Mouse (Mus musculus) neural tube, embryonic 10.5 days (tissue): ENCODE results near the gene Myo5c.

ENCODE experiments used
- DNase-seq: peaks from one replicate; pipeline ENCODE4 v3.0.0-alpha.2; 2017; ENCODE audit warnings: low spot score; ENCODE audit errors: extremely low spot score

Gene Myo5c

GRCm38 (mm10) chr9:75231841-75232746 is at the start of gene Myo5c:
Gene Myo5c (plus strand): TSS chr9:75232020.
- DNase-seq, result peak; percentile 52

DNA sequence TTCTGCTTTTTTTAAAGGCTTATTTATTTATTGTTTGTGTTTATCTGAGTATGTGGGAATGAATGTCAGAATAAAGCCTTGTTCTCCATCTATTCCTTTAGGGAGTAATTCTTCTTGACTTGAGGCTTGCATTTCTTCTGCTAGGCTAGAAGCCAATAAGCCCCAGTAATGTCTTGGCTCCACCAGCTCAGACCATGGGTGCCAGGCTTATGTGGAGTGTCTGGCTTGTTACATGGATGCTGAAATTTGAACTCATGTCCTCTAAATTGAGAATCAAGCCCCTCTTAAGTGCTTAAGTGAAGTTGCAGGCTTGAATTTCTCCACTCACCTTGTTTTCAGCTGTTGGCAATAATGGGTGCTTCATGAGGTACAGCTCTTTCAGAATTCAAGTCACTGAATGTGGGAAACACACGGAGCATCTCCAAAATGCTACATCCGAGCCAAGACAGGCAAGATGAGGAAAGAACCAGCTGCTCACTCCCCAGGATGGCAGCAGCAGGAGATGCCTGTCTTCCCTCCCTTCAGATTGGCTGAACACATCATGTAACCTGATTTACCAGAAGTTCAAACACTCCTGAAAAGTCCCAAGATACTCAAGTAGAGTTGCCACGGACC is 44.1 kb upstream of the Myo5c start:
- no peak for DNase-seq

GRCm38 (mm10) chr9:75193858-75194257 is 38.0 kb upstream of the Myo5c start:
- no peak for DNase-seq

DNA sequence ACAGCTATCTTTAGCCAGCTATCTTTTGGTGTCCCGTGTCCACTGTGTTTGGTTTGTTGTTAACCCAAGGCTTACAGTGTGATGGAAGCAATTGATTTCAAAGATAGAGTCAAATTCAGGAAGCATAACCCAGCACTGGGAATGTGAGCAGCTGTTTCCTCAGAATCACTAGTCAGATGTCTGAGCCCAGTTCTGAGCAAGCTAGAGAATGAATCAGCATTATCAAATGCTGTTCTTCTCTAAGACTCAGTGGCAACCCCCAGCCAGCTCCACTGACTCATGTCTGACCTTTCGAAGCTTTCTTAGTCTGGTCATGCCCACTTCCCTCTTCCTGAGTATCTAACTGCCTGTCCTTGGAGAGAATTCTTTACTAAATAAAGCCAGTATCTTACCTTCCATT is 35.5 kb upstream of the Myo5c start:
- no peak for DNase-seq

DNA sequence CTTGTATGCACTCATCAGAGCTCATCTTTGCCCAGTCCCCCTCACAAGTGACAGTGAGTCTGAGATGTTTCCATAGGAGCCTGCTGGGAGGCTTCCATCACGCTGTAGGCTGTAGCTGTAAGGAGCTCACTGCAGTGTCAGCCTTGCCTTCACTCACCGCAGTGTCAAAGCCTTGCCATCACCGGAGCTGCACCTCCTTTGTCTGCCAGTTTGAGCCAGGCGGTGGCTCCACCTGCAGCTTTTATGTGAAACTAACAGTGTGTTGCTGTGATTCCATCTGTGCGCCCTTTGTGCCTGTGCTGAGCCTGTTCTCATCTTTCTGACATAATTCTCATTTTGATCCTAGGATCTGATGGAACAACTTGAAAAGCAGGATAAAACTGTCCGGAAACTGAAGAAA is 34.5 kb upstream of the Myo5c start:
- no peak for DNase-seq

DNA sequence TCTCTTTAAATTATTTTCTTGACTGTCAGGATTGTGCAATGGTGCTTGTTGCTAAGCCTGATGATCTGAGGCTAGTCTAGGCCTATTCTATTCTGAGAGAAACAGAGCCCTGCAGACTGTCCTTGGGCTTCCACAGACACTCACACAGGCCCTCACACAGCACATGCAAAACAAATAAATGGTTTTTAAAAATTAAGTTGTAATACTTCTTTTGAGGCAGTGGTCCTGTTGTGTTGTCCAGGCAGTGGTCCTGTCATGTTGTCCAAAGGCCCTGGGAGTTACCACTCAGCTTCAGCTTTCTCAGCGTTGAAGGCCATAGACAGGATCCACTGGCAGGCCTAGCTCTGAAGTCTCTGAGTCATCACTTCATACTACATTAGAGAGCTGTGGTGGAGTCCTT is 30.3 kb upstream of the Myo5c start:
- no peak for DNase-seq

DNA sequence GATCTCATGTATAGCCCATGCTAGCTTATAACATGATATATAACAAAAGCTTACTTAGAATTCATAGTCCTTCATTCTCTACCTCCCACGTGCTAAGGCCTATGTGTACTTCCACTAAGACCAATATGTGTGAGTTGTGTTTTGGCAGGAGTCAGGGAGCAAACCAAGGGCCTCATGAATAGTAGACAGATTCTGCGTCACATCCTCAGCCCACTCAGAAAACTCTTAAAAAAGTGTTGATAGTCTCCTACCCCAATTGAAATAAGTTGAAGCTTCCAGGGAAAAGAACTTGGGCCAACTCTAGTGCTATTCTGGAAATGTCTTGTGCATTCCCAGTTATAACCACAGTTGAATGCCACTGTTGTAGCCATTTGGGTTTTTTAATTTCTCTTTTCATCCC is 29.8 kb upstream of the Myo5c start:
- no peak for DNase-seq

DNA sequence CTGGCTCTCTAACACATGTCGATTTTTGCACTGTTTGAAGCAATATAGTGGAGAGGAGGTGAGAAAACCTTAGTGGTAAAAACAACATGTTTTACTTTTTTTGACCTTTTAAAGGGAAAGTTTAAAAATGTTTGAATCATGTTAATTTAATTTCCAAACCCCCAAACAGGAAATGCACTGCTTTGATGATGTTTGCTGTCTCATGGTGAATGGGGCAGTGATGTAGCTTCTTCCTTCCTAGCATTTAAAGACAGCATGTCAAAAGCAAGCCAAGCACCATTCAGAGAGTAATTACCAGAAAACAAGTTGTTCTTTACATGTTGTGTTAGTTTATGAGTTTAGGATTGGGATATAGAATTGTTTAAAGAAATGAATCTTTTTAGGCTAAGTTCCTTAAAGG is 22.6 kb upstream of the Myo5c start:
- no peak for DNase-seq

GRCm38 (mm10) chr9:75210269-75210668 is 21.6 kb upstream of the Myo5c start:
- DNase-seq, result no peak

GRCm38 (mm10) chr9:75214743-75215413 is 16.9 kb upstream of the Myo5c start:
- DNase-seq, result no peak

DNA sequence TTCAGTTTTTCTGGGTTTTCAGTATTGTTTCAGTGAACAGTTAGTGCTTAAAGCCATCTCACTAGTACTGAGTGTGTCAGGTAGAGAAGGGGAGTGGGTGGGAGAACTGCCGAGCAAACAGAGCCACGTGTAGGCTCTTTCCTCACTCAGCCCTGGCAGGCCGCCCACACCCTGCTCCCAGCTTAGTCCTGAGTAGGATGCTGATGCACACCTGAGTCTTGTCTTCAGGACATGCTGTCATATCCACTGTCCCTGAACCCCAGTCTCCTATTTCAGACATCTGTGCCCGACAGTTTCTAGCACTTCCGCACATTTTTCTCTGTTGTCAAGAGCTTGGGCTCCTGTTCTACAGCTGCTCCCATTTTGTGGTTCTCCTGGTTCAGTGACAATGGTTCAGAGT is 11.9 kb upstream of the Myo5c start:
- DNase-seq, result no peak

- DNase-seq, result no peak
Observed at GRCm38 (mm10) chr9:75221420-75222287, 10.2 kb upstream of the Myo5c start.

- no peak for DNase-seq
Observed at GRCm38 (mm10) chr9:75232860-75233259, 1.0 kb downstream of the Myo5c start.

- DNase-seq, result no peak
Observed at GRCm38 (mm10) chr9:75234271-75234741, 2.5 kb downstream of the Myo5c start.

DNA sequence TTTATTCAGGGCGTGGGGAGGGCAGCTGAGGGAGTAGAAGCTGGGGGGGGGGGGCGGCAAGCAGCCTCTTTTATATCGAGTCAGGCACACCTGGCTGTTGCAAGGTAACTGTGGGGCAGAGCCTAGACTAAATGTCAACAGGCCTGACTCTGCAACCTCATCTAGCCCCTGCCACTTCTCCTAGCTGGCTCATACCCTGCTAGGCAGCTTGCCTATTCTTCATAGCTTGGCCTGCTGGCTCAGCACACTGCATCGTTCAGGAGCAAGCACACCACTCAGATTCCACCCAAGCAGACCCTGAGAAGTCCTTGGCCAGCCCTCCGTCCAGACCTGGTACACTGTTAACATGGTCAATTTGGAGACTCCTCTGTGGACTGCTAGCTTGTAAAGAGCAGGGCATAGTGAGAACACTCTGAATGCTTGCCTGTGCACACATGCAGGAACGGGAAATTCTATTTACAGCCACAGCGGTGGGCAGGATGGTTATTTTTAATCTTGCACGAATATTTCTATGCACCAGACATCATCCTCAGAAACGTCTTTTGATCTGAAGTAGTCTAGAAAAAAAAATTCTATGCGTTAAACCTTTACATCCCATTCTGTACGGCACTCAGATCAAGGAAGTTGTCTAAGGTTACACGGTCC is 3.3 kb downstream of the Myo5c start:
- no peak for DNase-seq

DNA sequence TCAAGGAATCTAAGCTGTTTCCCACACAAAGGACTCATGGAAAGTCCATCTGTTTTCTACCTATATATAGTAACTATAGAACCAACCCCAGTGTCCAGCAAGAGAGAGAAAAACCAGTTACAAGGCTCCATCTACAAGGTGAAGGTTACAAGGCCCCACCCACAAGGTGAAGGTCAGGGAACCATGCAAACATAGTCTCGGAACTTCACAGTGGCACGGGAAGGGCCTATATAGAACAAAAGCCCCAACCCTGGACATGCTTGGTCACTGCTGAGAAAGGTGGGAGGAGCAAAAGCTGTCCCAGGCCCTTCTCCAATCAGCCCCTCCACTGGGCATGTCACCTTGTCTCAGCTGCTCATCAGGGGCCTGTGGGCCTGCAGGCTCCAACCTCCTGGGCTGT is 3.9 kb downstream of the Myo5c start:
- no peak for DNase-seq

GRCm38 (mm10) chr9:75236416-75237308 is 4.8 kb downstream of the Myo5c start:
- peak; percentile 14 for DNase-seq

DNA sequence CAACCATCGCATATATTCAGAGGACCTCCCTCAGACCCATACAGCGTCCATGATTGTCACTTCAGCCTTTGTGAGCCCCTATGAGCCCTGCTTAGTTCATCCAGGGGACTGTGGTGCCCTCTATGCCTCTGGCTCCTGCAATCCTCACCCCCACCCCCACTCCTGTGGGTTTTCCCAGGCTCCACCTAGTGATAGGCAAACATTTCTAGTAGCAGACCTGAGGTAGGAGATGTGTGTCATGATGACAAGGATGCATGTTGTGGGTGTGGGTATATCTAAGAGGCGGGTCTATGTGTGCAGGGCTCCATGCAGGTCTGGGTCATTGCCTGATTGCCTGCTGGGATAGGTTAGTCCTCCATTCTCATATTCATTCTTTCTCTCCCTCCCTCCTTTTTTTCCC is 6.4 kb downstream of the Myo5c start:
- no peak for DNase-seq

DNA sequence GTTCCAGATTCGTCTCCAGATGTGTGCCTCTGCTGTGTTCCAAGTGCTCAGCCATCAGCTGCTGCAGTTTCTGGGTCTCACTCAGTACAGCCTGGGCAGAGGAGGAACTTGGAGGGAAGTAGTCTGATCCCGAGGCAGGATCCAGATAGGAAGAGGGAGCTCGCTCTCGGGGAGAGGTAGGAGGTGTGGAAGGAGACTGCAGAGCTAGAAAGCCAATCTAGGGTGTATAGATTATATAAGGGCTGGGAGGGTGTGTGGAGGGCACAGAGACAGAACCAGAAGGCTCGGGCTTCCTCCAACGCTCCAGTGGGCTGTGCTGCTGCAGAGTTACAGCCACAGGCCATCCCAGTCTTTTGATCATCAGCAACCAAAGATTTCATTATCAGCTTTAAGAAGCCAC is 11.2 kb downstream of the Myo5c start:
- DNase-seq, result no peak
